Mouse (Mus musculus): ENCODE data around the gene Ccdc27. TPM values are rescaled to one million over a fixed set of nuclear protein-coding genes. Genes with fewer than 3 reads are reported as not detected.
A peak's percentile ranks its signal among the peaks of the same experiment; 100 is the strongest.

Ccdc27 gene
- polyA plus RNA-seq, 1 experiment from 2014 or later = not detected

GRCm38 (mm10) chr4:154024729-154025521 is 17.6 kb downstream of the Ccdc27 start:
- peaks cover 37% of the 10 kb centered on the region for H3K4me1 ChIP-seq (replicated peaks)
- H3K9ac ChIP-seq = peak overlapping the region; percentile 65
- H3K36me3 ChIP-seq = peaks cover 25% of the 10 kb centered on the region
- WGBS = 40% methylated on average over 17 of the region's 17 CpGs
- no peak for ATAC-seq (ENCODE audit: low FRiP score)
- no peak overlapping the region for H3K27ac ChIP-seq
- no peaks in the 10 kb centered on the region for H3K9me3 ChIP-seq
- H3K4me3 ChIP-seq = peak overlapping the region; percentile 29
- peaks cover 43% of the 10 kb centered on the region for H3K27me3 ChIP-seq
- peak overlapping the region; percentile 59 for H3K4me2 ChIP-seq

DNA sequence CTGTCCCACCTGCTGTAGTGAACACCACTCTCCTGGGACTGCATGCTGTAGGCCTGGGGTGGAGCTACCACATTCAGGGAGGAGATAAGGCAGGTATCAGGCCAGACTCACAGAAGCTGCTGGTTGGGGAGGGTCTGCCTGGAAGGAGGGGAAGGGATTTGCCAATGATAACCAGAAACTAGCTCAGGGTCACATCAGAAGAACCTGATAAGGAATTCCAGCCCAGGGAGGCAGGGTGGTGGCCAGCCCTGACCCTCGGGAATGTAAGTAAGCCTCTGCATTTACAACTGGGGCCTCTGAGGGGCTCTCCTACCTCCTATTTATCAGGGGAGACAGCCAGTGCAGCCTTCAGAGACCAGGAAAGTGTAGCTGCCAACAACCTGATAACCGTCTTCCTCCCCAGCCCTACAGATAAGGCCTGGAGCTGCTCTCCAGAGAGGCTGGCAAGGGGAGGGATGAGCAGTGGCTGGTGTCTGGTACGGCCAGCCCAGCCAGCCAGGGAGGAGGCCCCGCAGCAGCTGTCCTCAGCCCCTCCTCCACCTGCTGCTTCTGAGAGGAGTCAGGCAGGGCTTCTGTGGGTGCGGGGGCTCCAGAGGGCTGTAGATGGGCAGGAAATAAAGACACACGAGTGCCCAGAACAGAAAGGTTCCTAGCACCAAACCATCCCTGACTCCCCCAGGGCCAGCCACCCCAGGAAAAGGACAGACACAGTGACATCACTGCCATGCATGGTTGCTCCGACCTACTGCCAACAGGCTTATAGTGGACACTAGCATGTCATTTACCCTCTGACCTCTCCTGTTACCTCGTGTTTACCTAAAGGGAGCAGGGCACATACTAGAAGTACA is 18.5 kb downstream of the Ccdc27 start:
- H3K27me3 ChIP-seq = peaks cover 39% of the 10 kb centered on the region
- peak overlapping the region; percentile 35; the same call in 1 of the 2 replicates for H3K9ac ChIP-seq
- ATAC-seq (ENCODE audit: low FRiP score) = no peak
- peaks cover 34% of the 10 kb centered on the region for H3K36me3 ChIP-seq
- no peak overlapping the region for H3K4me2 ChIP-seq
- no peak overlapping the region for H3K4me3 ChIP-seq
- H3K27ac ChIP-seq = no peak overlapping the region
- H3K4me1 ChIP-seq (replicated peaks) = peaks cover 37% of the 10 kb centered on the region
- H3K9me3 ChIP-seq = no peaks in the 10 kb centered on the region
- 33% methylated on average over 8 of the region's 8 CpGs for WGBS

DNA sequence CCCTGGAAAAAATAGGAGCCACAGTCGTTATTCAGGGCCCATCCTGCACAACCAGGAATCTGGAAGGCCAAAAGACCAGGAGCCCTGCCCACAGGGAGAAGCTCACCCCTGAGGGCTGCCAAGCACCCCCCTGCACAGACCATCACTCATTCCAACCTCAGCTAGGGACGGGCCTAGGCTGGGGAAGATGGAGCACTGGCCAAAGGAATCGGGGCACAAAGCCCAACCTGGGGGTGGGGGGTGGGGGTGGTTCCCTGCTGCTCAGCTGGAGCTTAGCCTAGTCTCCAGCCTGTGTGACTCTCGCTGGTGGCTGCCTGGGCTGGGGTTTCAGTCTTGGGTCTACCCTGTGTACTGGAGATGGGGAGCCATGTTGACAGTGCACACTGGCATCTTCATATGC is 19.6 kb downstream of the Ccdc27 start:
- H3K9me3 ChIP-seq = no peaks in the 10 kb centered on the region
- no peak overlapping the region for H3K27ac ChIP-seq
- no peak for ATAC-seq (ENCODE audit: low FRiP score)
- no peak overlapping the region for H3K9ac ChIP-seq
- H3K4me2 ChIP-seq = no peak overlapping the region
- H3K4me1 ChIP-seq (replicated peaks) = peaks cover 37% of the 10 kb centered on the region
- H3K27me3 ChIP-seq = peaks cover 39% of the 10 kb centered on the region
- 33% methylated on average over 4 of the region's 4 CpGs for WGBS
- peaks cover 46% of the 10 kb centered on the region for H3K36me3 ChIP-seq
- no peak overlapping the region for H3K4me3 ChIP-seq

GRCm38 (mm10) chr4:154022407-154022806 is 20.1 kb downstream of the Ccdc27 start:
- 77% methylated on average over 4 of the region's 4 CpGs for WGBS
- H3K9me3 ChIP-seq = no peaks in the 10 kb centered on the region
- H3K4me1 ChIP-seq (replicated peaks) = peaks cover 37% of the 10 kb centered on the region
- H3K27me3 ChIP-seq = peaks cover 35% of the 10 kb centered on the region
- H3K36me3 ChIP-seq = peaks cover 49% of the 10 kb centered on the region
- no peak for ATAC-seq (ENCODE audit: low FRiP score)
- H3K4me3 ChIP-seq = no peak overlapping the region
- no peak overlapping the region for H3K9ac ChIP-seq
- no peak overlapping the region for H3K27ac ChIP-seq
- H3K4me2 ChIP-seq = no peak overlapping the region

DNA sequence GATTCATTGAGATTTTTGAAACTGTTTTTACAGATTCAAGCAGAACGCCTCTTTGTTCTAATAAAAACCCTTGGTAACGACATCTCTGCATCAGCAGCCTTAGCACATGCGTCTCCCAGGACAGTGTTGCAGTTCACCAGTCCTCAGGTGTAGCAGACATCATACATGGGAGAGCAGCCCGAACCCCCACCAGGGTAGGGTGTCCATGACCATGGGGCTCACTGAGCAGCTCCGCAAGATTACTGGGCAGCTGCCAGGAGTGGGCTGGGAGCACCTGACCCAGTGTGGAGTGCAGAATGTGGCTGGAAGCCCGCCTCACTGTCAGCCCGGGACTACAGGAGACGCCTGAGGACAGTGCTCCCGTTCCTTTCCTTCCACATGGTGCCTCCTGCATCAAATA is 21.0 kb downstream of the Ccdc27 start:
- no peaks in the 10 kb centered on the region for H3K9me3 ChIP-seq
- no peak overlapping the region for H3K9ac ChIP-seq
- H3K27me3 ChIP-seq = peaks cover 25% of the 10 kb centered on the region
- no peak for ATAC-seq (ENCODE audit: low FRiP score)
- H3K36me3 ChIP-seq = peaks cover 58% of the 10 kb centered on the region
- no peak overlapping the region for H3K4me2 ChIP-seq
- peaks cover 35% of the 10 kb centered on the region for H3K4me1 ChIP-seq (replicated peaks)
- H3K27ac ChIP-seq = no peak overlapping the region
- 93% methylated on average over 9 of the region's 9 CpGs for WGBS
- H3K4me3 ChIP-seq = no peak overlapping the region

- H3K27ac ChIP-seq = no peak overlapping the region
- 82% methylated on average over 7 of the region's 7 CpGs for WGBS
- H3K4me1 ChIP-seq (replicated peaks) = peaks cover 16% of the 10 kb centered on the region
- no peak overlapping the region for H3K9ac ChIP-seq
- peaks cover 6% of the 10 kb centered on the region for H3K27me3 ChIP-seq
- H3K4me3 ChIP-seq = no peak overlapping the region
- H3K36me3 ChIP-seq = peaks cover 77% of the 10 kb centered on the region
- no peak for ATAC-seq (ENCODE audit: low FRiP score)
- H3K4me2 ChIP-seq = no peak overlapping the region
- H3K9me3 ChIP-seq = no peaks in the 10 kb centered on the region
Observed at GRCm38 (mm10) chr4:154019571-154019970, 22.9 kb downstream of the Ccdc27 start.

DNA sequence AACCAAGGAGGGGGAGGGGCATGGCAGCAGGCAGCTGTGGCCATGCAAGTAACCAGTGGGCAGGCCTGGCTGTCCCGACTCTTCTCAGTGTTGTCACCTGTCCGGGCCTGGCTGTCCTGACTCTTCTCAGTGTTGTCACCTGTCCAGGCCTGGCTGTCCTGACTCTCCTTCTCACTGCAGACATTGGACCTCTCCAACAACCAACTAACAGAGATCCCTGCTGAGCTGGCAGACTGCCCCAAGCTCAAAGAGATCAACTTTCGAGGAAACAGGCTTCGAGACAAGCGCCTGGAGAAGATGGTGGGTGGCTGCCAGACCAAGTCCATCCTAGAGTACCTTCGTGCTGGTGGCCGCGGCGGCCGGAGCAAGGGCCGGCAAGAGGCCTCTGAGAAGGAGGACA is 27.0 kb downstream of the Ccdc27 start:
- Histone ChIP-seq H3K9me3 (no peaks in the 10 kb centered on the region), H3K4me1 (replicated peaks) (peaks cover 31% of the 10 kb centered on the region), H3K36me3 (peaks cover 62% of the 10 kb centered on the region), H3K27me3 (no peaks in the 10 kb centered on the region), H3K27ac (no peak overlapping the region), H3K4me3 (no peak overlapping the region), H3K9ac (no peak overlapping the region), H3K4me2 (no peak overlapping the region)
- ATAC-seq (ENCODE audit: low FRiP score) = no peak
- WGBS = 92% methylated on average over 11 of the region's 11 CpGs

DNA sequence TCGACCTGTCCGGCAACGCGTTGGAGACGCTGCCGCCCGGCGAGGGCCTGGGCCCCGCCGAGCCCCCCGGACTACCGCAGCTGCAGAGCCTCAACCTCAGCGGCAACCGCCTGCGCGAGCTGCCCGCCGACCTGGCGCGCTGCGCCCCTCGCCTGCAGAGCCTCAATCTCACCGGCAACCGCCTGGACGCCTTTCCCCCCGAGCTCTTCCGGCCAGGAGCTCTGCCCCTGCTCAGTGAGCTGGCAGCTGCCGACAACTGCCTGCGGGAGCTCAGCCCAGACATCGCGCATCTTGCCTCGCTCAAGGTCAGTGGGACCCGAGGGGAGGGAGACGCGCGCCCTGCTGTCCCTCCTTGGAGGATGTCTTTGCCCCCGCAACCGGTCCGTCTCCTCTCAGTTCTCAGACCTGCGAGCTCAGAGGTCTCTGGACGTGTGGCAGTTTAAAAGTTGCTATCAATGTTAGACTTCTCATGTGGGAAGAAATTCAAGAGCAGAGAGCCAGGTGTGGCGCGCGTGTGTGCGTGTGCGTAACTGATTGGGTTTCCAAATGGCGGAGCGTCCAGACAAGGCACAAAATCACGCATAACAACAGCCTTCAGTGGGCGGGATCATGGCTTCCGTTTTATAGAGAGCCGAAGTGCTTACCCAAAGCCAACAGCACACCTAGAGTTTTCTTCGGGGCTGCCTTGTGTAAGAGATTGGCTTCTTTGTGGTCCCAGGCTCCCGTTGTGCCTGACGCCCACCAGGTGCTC is 30.2 kb downstream of the Ccdc27 start:
- H3K27ac ChIP-seq = peak overlapping the region; percentile 71
- no peaks in the 10 kb centered on the region for H3K9me3 ChIP-seq
- peaks cover 31% of the 10 kb centered on the region for H3K4me1 ChIP-seq (replicated peaks)
- peaks cover 38% of the 10 kb centered on the region for H3K36me3 ChIP-seq
- H3K9ac ChIP-seq = peak overlapping the region; percentile 99
- no peak; the same call in 1 of the 2 replicates for ATAC-seq (ENCODE audit: low FRiP score)
- H3K4me2 ChIP-seq = peak overlapping the region; percentile 98
- WGBS = 2% methylated on average over 53 of the region's 55 CpGs
- peak overlapping the region; percentile 100 for H3K4me3 ChIP-seq
- H3K27me3 ChIP-seq = no peaks in the 10 kb centered on the region

- WGBS = under 1% methylated on average over 48 of the region's 59 CpGs
- peaks cover 31% of the 10 kb centered on the region for H3K4me1 ChIP-seq (replicated peaks)
- ATAC-seq (ENCODE audit: low FRiP score) = peak; percentile 94
Observed at GRCm38 (mm10) chr4:154011646-154012089, 30.8 kb downstream of the Ccdc27 start, which contains the start of gene Lrrc47. TSS of gene Lrrc47 (plus strand) at chr4:154011731.

DNA sequence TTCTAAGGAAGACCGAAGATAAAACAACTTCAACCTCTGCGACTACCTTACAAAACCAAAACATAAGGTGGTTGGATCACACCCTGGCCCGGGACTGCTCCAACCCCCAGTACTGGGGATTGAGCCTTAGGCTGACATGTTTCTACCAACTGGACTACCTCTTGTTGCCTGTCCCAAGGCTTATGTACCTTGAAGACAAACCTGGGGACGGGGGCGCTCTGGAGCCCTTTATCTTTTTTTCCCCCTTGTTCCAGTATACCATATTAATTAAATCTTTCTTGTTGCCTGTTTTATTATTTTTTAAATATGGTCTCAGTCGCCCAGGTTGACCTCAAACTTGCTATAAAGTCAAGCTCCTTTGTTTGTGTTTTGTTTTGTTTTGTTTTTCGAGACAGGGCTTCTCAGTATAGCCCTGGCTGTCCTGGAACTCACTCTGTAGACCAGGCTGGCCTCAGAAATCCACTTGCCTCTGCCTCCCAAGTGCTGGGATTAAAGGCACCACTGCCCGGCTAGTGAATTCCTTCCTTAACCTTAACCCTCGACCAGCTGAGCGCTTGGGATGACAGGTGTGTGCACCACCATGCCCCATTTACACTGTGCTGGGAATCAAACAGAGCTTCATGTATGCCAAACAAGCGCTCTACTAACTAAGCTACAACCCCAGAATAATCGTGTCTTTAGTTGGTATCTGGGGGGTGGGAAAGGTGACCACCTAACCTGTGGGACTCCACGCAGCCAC is 31.4 kb downstream of the Ccdc27 start:
- Histone ChIP-seq H3K27me3 (no peaks in the 10 kb centered on the region), H3K4me2 (peak overlapping the region; percentile 98), H3K9ac (peak overlapping the region; percentile 99), H3K4me1 (replicated peaks) (peaks cover 31% of the 10 kb centered on the region), H3K9me3 (no peaks in the 10 kb centered on the region), H3K27ac (peak overlapping the region; percentile 71), H3K4me3 (peak overlapping the region; percentile 100), H3K36me3 (peaks cover 38% of the 10 kb centered on the region)
- WGBS = 30% methylated on average over 13 of the region's 13 CpGs
- peak; percentile 66; the same call in 1 of the 2 replicates for ATAC-seq (ENCODE audit: low FRiP score)

More at GRCm38 (mm10) chr4:154011646-154012089, 30.8 kb downstream of the Ccdc27 start, which contains the start of gene Lrrc47:
- Histone ChIP-seq H3K9ac (peak within 1 kb of the TSS; percentile 99), H3K9me3 (no peaks in the 10 kb centered on the region), H3K4me3 (peak within 1 kb of the TSS; percentile 100), H3K27me3 (no peaks in the 10 kb centered on the region), H3K4me2 (peak within 1 kb of the TSS; percentile 98), H3K36me3 (peaks cover 38% of the 10 kb centered on the region), H3K27ac (peak within 1 kb of the TSS; percentile 71)

DNA sequence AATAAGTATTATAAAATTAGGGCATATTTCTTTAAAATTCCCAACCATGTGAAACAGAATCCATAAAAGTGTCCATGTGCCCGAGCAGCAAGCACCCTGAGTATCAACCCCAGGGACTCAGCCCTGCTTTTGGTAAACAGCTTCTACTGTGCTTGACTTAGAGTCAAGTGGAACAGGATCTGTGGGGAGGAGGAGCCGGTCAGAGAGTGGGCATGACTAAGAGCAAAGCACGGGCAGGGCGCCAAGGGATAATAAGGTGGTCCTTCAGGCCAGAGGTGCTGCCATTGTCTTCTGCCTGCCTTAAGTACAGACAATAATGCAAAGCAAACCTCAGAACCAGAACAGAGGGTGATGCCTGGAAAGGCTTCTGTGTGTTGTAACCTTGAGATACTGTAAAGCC is 34.7 kb downstream of the Ccdc27 start:
- H3K4me3 ChIP-seq = no peak overlapping the region
- WGBS = 82% methylated on average over 4 of the region's 4 CpGs
- peaks cover 51% of the 10 kb centered on the region for H3K36me3 ChIP-seq
- no peaks in the 10 kb centered on the region for H3K9me3 ChIP-seq
- no peak for ATAC-seq (ENCODE audit: low FRiP score)
- H3K4me2 ChIP-seq = no peak overlapping the region
- H3K27me3 ChIP-seq = no peaks in the 10 kb centered on the region
- no peak overlapping the region for H3K27ac ChIP-seq
- H3K9ac ChIP-seq = 0 out of 2 replicates have a peak overlapping the region, but pooled peaks have one; percentile 15
- peaks cover 13% of the 10 kb centered on the region for H3K4me1 ChIP-seq (replicated peaks)

All from hindbrain, embryonic 13.5 days (tissue).